Mouse (Mus musculus): Measurements from ENCODE around the gene Spg20.

DNA sequence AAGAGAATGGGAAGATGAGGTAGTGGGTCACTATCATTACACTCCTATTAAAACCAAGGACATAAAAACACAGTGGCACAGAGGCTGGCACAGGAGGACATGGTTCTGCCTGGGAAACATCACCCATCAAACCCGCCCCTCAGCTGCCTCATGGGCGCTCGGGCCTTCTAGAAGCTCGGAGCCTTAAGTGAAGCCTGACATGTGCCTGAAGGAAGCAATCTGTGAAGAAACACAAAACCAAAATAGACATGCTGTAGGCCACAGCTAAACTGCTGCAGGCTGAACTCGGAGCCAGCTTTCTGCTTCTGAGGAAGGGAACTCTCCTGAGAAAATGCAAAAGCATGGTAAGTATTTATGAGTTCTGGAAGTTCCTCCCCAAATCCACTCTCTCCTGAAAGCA lies 25.0 kb upstream of the Spg20 start:
- no peak for TF ChIP-seq GATA1 (IDR thresholded peaks at IDR 0.05; ENCODE audit: borderline replicate concordance, low read length)
- no peak for TF ChIP-seq CTCF (IDR thresholded peaks at IDR 0.05; ENCODE audit: low read depth, low read length)
- no peak for TF ChIP-seq TAL1 (conservative IDR thresholded peaks at IDR 0.05; ENCODE audit: low read depth, low read length)
- no peak for TF ChIP-seq POLR2AphosphoS5 (IDR thresholded peaks at IDR 0.05; ENCODE audit: insufficient replicate concordance, low read depth, low read length)
- no peak for TF ChIP-seq GATA2 (IDR thresholded peaks at IDR 0.05; ENCODE audit: borderline replicate concordance, low read depth, low read length)

Data from G1E (cell line).